Mouse (Mus musculus) liver, embryonic 15.5 days (tissue): ENCODE measurements around the gene Grk6. TPM values are rescaled to one million over a fixed set of nuclear protein-coding genes. Genes with fewer than 3 reads are reported as not detected.

Experiments
- ATAC-seq: fragments of 200-750 bp; cut with Nextera tagmentation; 2 replicates; pipeline ENCODE4 v1.8.0; 2017; ENCODE audit warnings: moderate number of reproducible peaks, mild to moderate bottlenecking, moderate library complexity; ENCODE audit not compliant: insufficient read depth
- H3K27ac ChIP-seq: fragments of 300-500 bp; sonication (generic); replicated peaks from 2 replicates; pipeline ENCODE4 v1.5.1; 2015; ENCODE audit warnings: mild to moderate bottlenecking, inconsistent platforms
- H3K27me3 ChIP-seq: fragments of 300-500 bp; sonication (generic); 2 replicates; pipeline ENCODE4 v1.6.1; 2015; ENCODE audit warnings: mild to moderate bottlenecking, inconsistent platforms
- H3K36me3 ChIP-seq: fragments of 300-500 bp; sonication (generic); replicated peaks from 2 replicates; pipeline ENCODE4 v1.6.1; 2015; ENCODE audit warnings: moderate library complexity, mild to moderate bottlenecking, inconsistent platforms
- H3K4me1 ChIP-seq: fragments of 300-500 bp; sonication (generic); replicated peaks from 2 replicates; pipeline ENCODE4 v1.6.1; 2015; ENCODE audit warnings: inconsistent platforms
- H3K4me2 ChIP-seq: fragments of 300-500 bp; sonication (generic); 2 replicates; pipeline ENCODE4 v1.6.1; 2015; ENCODE audit warnings: moderate library complexity, mild to moderate bottlenecking, inconsistent platforms
- H3K4me3 ChIP-seq: fragments of 300-500 bp; sonication (generic); replicated peaks from 2 replicates; pipeline ENCODE4 v1.5.1; 2015; ENCODE audit warnings: mild to moderate bottlenecking, inconsistent platforms
- H3K9ac ChIP-seq: fragments of 300-500 bp; sonication (generic); 2 replicates; pipeline ENCODE4 v1.6.1; 2015; ENCODE audit warnings: moderate library complexity, mild to moderate bottlenecking, inconsistent platforms
- H3K9me3 ChIP-seq: fragments of 300-500 bp; sonication (generic); replicated peaks from 2 replicates; pipeline ENCODE4 v1.6.1; 2016; ENCODE audit warnings: inconsistent platforms
- WGBS: fragments of 180-500 bp; shearing (Covaris S2); methylation state at CpG from one replicate; pipeline ENCODE4 v1.1.7; 2015; ENCODE audit warnings: mixed read lengths; ENCODE audit not compliant: insufficient replicate concordance; 5-methylcytosine and 5-hydroxymethylcytosine counted together
- microRNA-seq: library from miRNA; unstranded; fragments of <30 nt; microRNA quantifications from one replicate; pipeline ENCODE4, GENCODE M21; 2016
- polyA plus RNA-seq: library from polyadenylated mRNA; unstranded; fragments of >200 nt; fragmentation: Nextera tagmentation; extraction: Ambion mirVana; gene quantifications from 2 replicates; pipeline ENCODE4 v1.2.1, GENCODE M21; 2015

Grk6 gene
- polyA plus RNA-seq, 1 experiment from 2014 or later = 24.3 TPM

GRCm38 (mm10) chr13:55507877-55508276 lies 63.0 kb downstream of the Grk6 start:
- no peak overlapping the region for H3K4me3 ChIP-seq
- no peaks in the 10 kb centered on the region; the same call in 1 of the 2 replicates for H3K27me3 ChIP-seq
- H3K9me3 ChIP-seq = no peaks in the 10 kb centered on the region
- no peak overlapping the region for H3K4me2 ChIP-seq
- H3K4me1 ChIP-seq = peaks cover 34% of the 10 kb centered on the region
- no peak for ATAC-seq
- no peak overlapping the region for H3K9ac ChIP-seq
- H3K36me3 ChIP-seq = peaks cover 60% of the 10 kb centered on the region
- 59% methylated on average over 11 of the region's 11 CpGs for WGBS
- H3K27ac ChIP-seq = no peak overlapping the region

- Histone ChIP-seq H3K36me3 (peaks cover 55% of the 10 kb centered on the region), H3K9me3 (no peaks in the 10 kb centered on the region), H3K27me3 (no peaks in the 10 kb centered on the region; the same call in 1 of the 2 replicates), H3K9ac (no peak overlapping the region), H3K4me1 (peaks cover 40% of the 10 kb centered on the region), H3K4me2 (no peak overlapping the region), H3K27ac (no peak overlapping the region), H3K4me3 (no peak overlapping the region)
- WGBS = 85% methylated on average over 10 of the region's 10 CpGs
- no peak for ATAC-seq
Measured at GRCm38 (mm10) chr13:55508531-55508930, 63.7 kb downstream of the Grk6 start.

GRCm38 (mm10) chr13:55510332-55510667 lies 65.4 kb downstream of the Grk6 start:
- H3K36me3 ChIP-seq = peaks cover 37% of the 10 kb centered on the region
- peaks cover 45% of the 10 kb centered on the region for H3K4me1 ChIP-seq
- no peaks in the 10 kb centered on the region for H3K9me3 ChIP-seq
- H3K27ac ChIP-seq = peak overlapping the region; percentile 60; the same call in 1 of the 2 replicates
- peak overlapping the region; percentile 98 for H3K4me2 ChIP-seq
- H3K9ac ChIP-seq = no peak overlapping the region
- H3K27me3 ChIP-seq = peaks cover 17% of the 10 kb centered on the region
- no peak for ATAC-seq
- no peak overlapping the region for H3K4me3 ChIP-seq
- WGBS = 20% methylated on average over 3 of the region's 3 CpGs

Small RNA genes within 50 kb of the gene (microRNA-seq; reads per million reads assigned to microRNA genes)
- gene Mir6943 (not detected), gene Mir6944 (6.1 reads per million, percentile 20 among the genes with 10 or more reads in this experiment), gene Mir6945 (3.0 reads per million, percentile 7 among the genes with 10 or more reads in this experiment)

Other genes with a start within 250 kb of the Grk6 start
- 13.3 and 14.4 TPM in 2 replicates for gene Nsd1, start 235.3 kb upstream of the Grk6 start, polyA plus RNA-seq
- 211 and 230 TPM in 2 replicates for gene Prelid1, start 124.6 kb upstream of the Grk6 start, polyA plus RNA-seq
- gene Rab24, start 123.1 kb upstream of the Grk6 start, polyA plus RNA-seq = 48.6 and 51.3 TPM in 2 replicates
- 28.8 and 33.6 TPM in 2 replicates for gene Mxd3, start 115.2 kb upstream of the Grk6 start, polyA plus RNA-seq
- gene Lman2, start 82.3 kb upstream of the Grk6 start, polyA plus RNA-seq = 58.8 and 62.1 TPM in 2 replicates
- 2.2 and 2.9 TPM in 2 replicates for gene Rgs14, start 75.3 kb upstream of the Grk6 start, polyA plus RNA-seq
- gene Slc34a1, start 46.9 kb upstream of the Grk6 start, polyA plus RNA-seq = not detected in 2 replicates
- not detected in 2 replicates for gene Pfn3, start 29.8 kb upstream of the Grk6 start, polyA plus RNA-seq
- gene F12, start 18.3 kb upstream of the Grk6 start, polyA plus RNA-seq = 118 and 151 TPM in 2 replicates
- gene Prr7, start 19.2 kb downstream of the Grk6 start, polyA plus RNA-seq = not detected in 2 replicates
- 7.5 and 7.6 TPM in 2 replicates for gene Dbn1, start 43.0 kb downstream of the Grk6 start, polyA plus RNA-seq
- 25.2 and 29.5 TPM in 2 replicates for gene Pdlim7, start 68.6 kb downstream of the Grk6 start, polyA plus RNA-seq
- gene Dok3, start 84.2 kb downstream of the Grk6 start, polyA plus RNA-seq = 9.6 and 11.0 TPM in 2 replicates
- gene Ddx41, start 91.6 kb downstream of the Grk6 start, polyA plus RNA-seq = 23.6 and 24.3 TPM in 2 replicates
- gene Fam193b, start 126.0 kb downstream of the Grk6 start, polyA plus RNA-seq = 7.5 and 11.0 TPM in 2 replicates
- 55.2 and 63.2 TPM in 2 replicates for gene Tmed9, start 128.7 kb downstream of the Grk6 start, polyA plus RNA-seq
- 5.9 and 6.9 TPM in 2 replicates for gene B4galt7, start 154.8 kb downstream of the Grk6 start, polyA plus RNA-seq
- gene Caml, start 177.9 kb downstream of the Grk6 start, polyA plus RNA-seq = 13.3 and 14.7 TPM in 2 replicates
- 13.2 and 14.0 TPM in 2 replicates for gene Ddx46, start 190.0 kb downstream of the Grk6 start, polyA plus RNA-seq
- 10.7 and 11.3 TPM in 2 replicates for gene B230219D22Rik, start 248.1 kb downstream of the Grk6 start, polyA plus RNA-seq